Mouse (Mus musculus): ENCODE data around the gene Cyp4a14. TPM values are rescaled to one million over a fixed set of nuclear protein-coding genes. Genes with fewer than 3 reads are reported as not detected.
"Not testable (repeated sequence)": the region's sequence is repeated elsewhere in the genome, so short reads cannot be mapped to it uniquely, and the experiment has no call there.

Gene Cyp4a14
- not detected in 2 replicates for polyA plus RNA-seq (2015; fragmentation: Nextera tagmentation; extraction: Ambion mirVana)

- ATAC-seq (ENCODE audit: low read depth): no peak
- no peaks in the 10 kb centered on the region for H3K36me3 ChIP-seq
- no peak within 1 kb of the TSS for H3K4me3 ChIP-seq
- WGBS: 84% methylated on average over 1 of the region's 1 CpGs
- H3K27me3 ChIP-seq: no peaks in the 10 kb centered on the region
- no peak within 1 kb of the TSS for H3K9ac ChIP-seq
- H3K4me1 ChIP-seq (replicated peaks): no peaks in the 10 kb centered on the region
- H3K9me3 ChIP-seq: no peaks in the 10 kb centered on the region
- H3K27ac ChIP-seq (replicated peaks): no peak within 1 kb of the TSS
- H3K4me2 ChIP-seq: no peak within 1 kb of the TSS
Measured at GRCm38 (mm10) chr4:115496001-115496400, at the start of gene Cyp4a14. TSS of gene Cyp4a14 (minus strand) at chr4:115496142.

GRCm38 (mm10) chr4:115545101-115545500, 49.2 kb upstream of the Cyp4a14 start:
- no peak overlapping the region for H3K4me2 ChIP-seq
- no peaks in the 10 kb centered on the region for H3K4me1 ChIP-seq (replicated peaks)
- ATAC-seq (ENCODE audit: low read depth): no peak
- no peak overlapping the region for H3K4me3 ChIP-seq
- H3K9me3 ChIP-seq: no peaks in the 10 kb centered on the region
- no peaks in the 10 kb centered on the region for H3K27me3 ChIP-seq
- no peaks in the 10 kb centered on the region for H3K36me3 ChIP-seq
- no peak overlapping the region for H3K27ac ChIP-seq (replicated peaks)
- WGBS: 54% methylated on average over 1 of the region's 1 CpGs
- H3K9ac ChIP-seq: no peak overlapping the region

GRCm38 (mm10) chr4:115521766-115522165, 25.8 kb upstream of the Cyp4a14 start:
- H3K27ac ChIP-seq (replicated peaks): no peak overlapping the region
- no peak for ATAC-seq (ENCODE audit: low read depth)
- H3K4me1 ChIP-seq (replicated peaks): no peaks in the 10 kb centered on the region
- no peaks in the 10 kb centered on the region for H3K9me3 ChIP-seq
- no peaks in the 10 kb centered on the region for H3K36me3 ChIP-seq
- no peak overlapping the region for H3K9ac ChIP-seq
- no peak overlapping the region for H3K4me3 ChIP-seq
- 93% methylated on average over 2 of the region's 2 CpGs for WGBS
- H3K4me2 ChIP-seq: no peak overlapping the region
- H3K27me3 ChIP-seq: no peaks in the 10 kb centered on the region

- Histone ChIP-seq H3K9ac (no peak overlapping the region), H3K4me2 (no peak overlapping the region), H3K4me1 (replicated peaks) (no peaks in the 10 kb centered on the region), H3K27ac (replicated peaks) (no peak overlapping the region), H3K9me3 (no peaks in the 10 kb centered on the region), H3K4me3 (no peak overlapping the region), H3K36me3 (no peaks in the 10 kb centered on the region), H3K27me3 (no peaks in the 10 kb centered on the region)
- ATAC-seq (ENCODE audit: low read depth): no peak
- WGBS: 83% methylated on average over 4 of the region's 4 CpGs
Measured at GRCm38 (mm10) chr4:115519444-115519843, 23.5 kb upstream of the Cyp4a14 start.

- not testable (repeated sequence) for H3K9me3 ChIP-seq; H3K4me3 ChIP-seq; H3K27me3 ChIP-seq; H3K9ac ChIP-seq; ATAC-seq (ENCODE audit: low read depth); H3K36me3 ChIP-seq; H3K4me1 ChIP-seq (replicated peaks); H3K27ac ChIP-seq (replicated peaks); H3K4me2 ChIP-seq
- 78% methylated on average over 5 of the region's 5 CpGs for WGBS
Measured at GRCm38 (mm10) chr4:115518000-115518399, 22.1 kb upstream of the Cyp4a14 start, which contains the start of gene Cyp4a10. TSS of gene Cyp4a10 (plus strand) at chr4:115518264.

GRCm38 (mm10) chr4:115513964-115514363, 18.0 kb upstream of the Cyp4a14 start:
- H3K4me3 ChIP-seq; H3K4me1 ChIP-seq (replicated peaks); H3K4me2 ChIP-seq; H3K9me3 ChIP-seq; ATAC-seq (ENCODE audit: low read depth); H3K9ac ChIP-seq; H3K27ac ChIP-seq (replicated peaks); H3K36me3 ChIP-seq; H3K27me3 ChIP-seq: not testable (repeated sequence)

- H3K9ac ChIP-seq: no peak overlapping the region
- no peak for ATAC-seq (ENCODE audit: low read depth)
- no peak overlapping the region for H3K27ac ChIP-seq (replicated peaks)
- WGBS: 92% methylated on average over 3 of the region's 3 CpGs
- H3K36me3 ChIP-seq: no peaks in the 10 kb centered on the region
- no peaks in the 10 kb centered on the region for H3K9me3 ChIP-seq
- no peaks in the 10 kb centered on the region for H3K4me1 ChIP-seq (replicated peaks)
- H3K27me3 ChIP-seq: no peaks in the 10 kb centered on the region
- no peak overlapping the region for H3K4me2 ChIP-seq
- H3K4me3 ChIP-seq: no peak overlapping the region
Measured at GRCm38 (mm10) chr4:115497466-115497865, 1.5 kb upstream of the Cyp4a14 start.

GRCm38 (mm10) chr4:115481006-115481652, 14.8 kb downstream of the Cyp4a14 start:
- no peak overlapping the region for H3K4me2 ChIP-seq
- H3K27me3 ChIP-seq: no peaks in the 10 kb centered on the region
- ATAC-seq (ENCODE audit: low read depth): no peak
- H3K9ac ChIP-seq: no peak overlapping the region
- H3K36me3 ChIP-seq: no peaks in the 10 kb centered on the region
- H3K4me1 ChIP-seq (replicated peaks): no peaks in the 10 kb centered on the region
- no peaks in the 10 kb centered on the region for H3K9me3 ChIP-seq
- no peak overlapping the region for H3K27ac ChIP-seq (replicated peaks)
- H3K4me3 ChIP-seq: no peak overlapping the region
- 78% methylated on average over 6 of the region's 6 CpGs for WGBS

GRCm38 (mm10) chr4:115476051-115476450, 19.9 kb downstream of the Cyp4a14 start:
- not testable (repeated sequence) for H3K27me3 ChIP-seq; H3K4me2 ChIP-seq; H3K9ac ChIP-seq; H3K9me3 ChIP-seq; H3K4me3 ChIP-seq; H3K36me3 ChIP-seq; ATAC-seq (ENCODE audit: low read depth); H3K27ac ChIP-seq (replicated peaks); H3K4me1 ChIP-seq (replicated peaks)

GRCm38 (mm10) chr4:115473585-115473984, 22.4 kb downstream of the Cyp4a14 start:
- not testable (repeated sequence) for ATAC-seq (ENCODE audit: low read depth); H3K27ac ChIP-seq (replicated peaks); H3K4me3 ChIP-seq; H3K4me1 ChIP-seq (replicated peaks); H3K36me3 ChIP-seq; H3K9ac ChIP-seq; H3K27me3 ChIP-seq; H3K4me2 ChIP-seq; H3K9me3 ChIP-seq
- 91% methylated on average over 3 of the region's 3 CpGs for WGBS

GRCm38 (mm10) chr4:115452304-115452703, 43.6 kb downstream of the Cyp4a14 start, which contains the start of gene Cyp4a30b:
TSS of gene Cyp4a30b (plus strand) at chr4:115452604.
- no peaks in the 10 kb centered on the region for H3K27me3 ChIP-seq
- no peak within 1 kb of the TSS for H3K4me2 ChIP-seq
- 80% methylated on average over 3 of the region's 3 CpGs for WGBS
- no peak within 1 kb of the TSS for H3K9ac ChIP-seq
- no peaks in the 10 kb centered on the region for H3K4me1 ChIP-seq (replicated peaks)
- H3K27ac ChIP-seq (replicated peaks): no peak within 1 kb of the TSS
- H3K9me3 ChIP-seq: no peaks in the 10 kb centered on the region
- no peak within 1 kb of the TSS for H3K4me3 ChIP-seq
- H3K36me3 ChIP-seq: no peaks in the 10 kb centered on the region
- no peak for ATAC-seq (ENCODE audit: low read depth)

- Histone ChIP-seq H3K4me1 (replicated peaks) (no peaks in the 10 kb centered on the region), H3K4me3 (no peak overlapping the region), H3K36me3 (no peaks in the 10 kb centered on the region), H3K4me2 (no peak overlapping the region), H3K9ac (no peak overlapping the region), H3K27ac (replicated peaks) (no peak overlapping the region), H3K27me3 (no peaks in the 10 kb centered on the region), H3K9me3 (no peaks in the 10 kb centered on the region)
- no peak for ATAC-seq (ENCODE audit: low read depth)
- WGBS: 74% methylated on average over 3 of the region's 3 CpGs
Measured at GRCm38 (mm10) chr4:115450577-115451137, 45.3 kb downstream of the Cyp4a14 start.
